Mouse (Mus musculus) neural tube, embryonic 13.5 days (tissue): ENCODE measurements around the gene Mag. TPM values are rescaled to one million over a fixed set of nuclear protein-coding genes. Genes with fewer than 3 reads are reported as not detected.
"Not testable (repeated sequence)": the region's sequence is repeated elsewhere in the genome, so short reads cannot be mapped to it uniquely, and the experiment has no call there.

Experiments
- ATAC-seq: fragments of 200-750 bp; cut with Nextera tagmentation; 2 replicates; pipeline ENCODE4 v1.8.0; 2017; ENCODE audit warnings: low read depth, mild to moderate bottlenecking, moderate TSS enrichment, moderate library complexity
- H3K27ac ChIP-seq: fragments of 300-500 bp; sonication (generic); replicated peaks from 2 replicates; pipeline ENCODE4 v1.5.1; 2015; ENCODE audit warnings: moderate library complexity, mild to moderate bottlenecking, inconsistent platforms
- H3K27me3 ChIP-seq: fragments of 300-500 bp; sonication (generic); 2 replicates; pipeline ENCODE4 v1.6.1; 2015; ENCODE audit warnings: mild to moderate bottlenecking, inconsistent platforms
- H3K36me3 ChIP-seq: fragments of 300-500 bp; sonication (generic); 2 replicates; pipeline ENCODE4 v1.6.1; 2015; ENCODE audit warnings: mild to moderate bottlenecking, inconsistent platforms
- H3K4me1 ChIP-seq: fragments of 300-500 bp; sonication (generic); replicated peaks from 2 replicates; pipeline ENCODE4 v1.6.1; 2015; ENCODE audit warnings: inconsistent platforms
- H3K4me2 ChIP-seq: fragments of 300-500 bp; sonication (generic); 2 replicates; pipeline ENCODE4 v1.6.1; 2015; ENCODE audit warnings: inconsistent platforms, mild to moderate bottlenecking, moderate library complexity
- H3K4me3 ChIP-seq: fragments of 300-500 bp; sonication (generic); 2 replicates; pipeline ENCODE4 v1.5.1; 2015; ENCODE audit warnings: mild to moderate bottlenecking, inconsistent platforms
- H3K9ac ChIP-seq: fragments of 300-500 bp; sonication (generic); 2 replicates; pipeline ENCODE4 v1.6.1; 2015; ENCODE audit warnings: moderate library complexity, mild to moderate bottlenecking, inconsistent platforms
- H3K9me3 ChIP-seq: fragments of 300-500 bp; sonication (generic); 2 replicates; pipeline ENCODE4 v1.6.1; 2016; ENCODE audit warnings: inconsistent platforms
- WGBS: fragments of 180-500 bp; shearing (Covaris S2); methylation state at CpG from one replicate; pipeline ENCODE4 v1.1.7; 2015; 5-methylcytosine and 5-hydroxymethylcytosine counted together
- polyA plus RNA-seq: library from polyadenylated mRNA; unstranded; fragments of >200 nt; fragmentation: Nextera tagmentation; extraction: Ambion mirVana; gene quantifications from 2 replicates; pipeline ENCODE4 v1.2.1, GENCODE M21; 2015

The Mag gene
- polyA plus RNA-seq, 1 experiment from 2014 or later = 3.1 TPM

GRCm38 (mm10) chr7:30954036-30954435 is 39.4 kb upstream of the Mag start:
- Histone ChIP-seq H3K27me3 (no peaks in the 10 kb centered on the region), H3K9me3 (no peaks in the 10 kb centered on the region), H3K27ac (no peak overlapping the region), H3K4me2 (no peak overlapping the region), H3K4me1 (peaks cover 39% of the 10 kb centered on the region), H3K9ac (no peak overlapping the region), H3K4me3 (no peak overlapping the region), H3K36me3 (peaks cover 70% of the 10 kb centered on the region)
- no peak for ATAC-seq
- 89% methylated on average over 3 of the region's 3 CpGs for WGBS

- Histone ChIP-seq H3K9me3 (no peaks in the 10 kb centered on the region), H3K27me3 (no peaks in the 10 kb centered on the region), H3K4me1 (peaks cover 34% of the 10 kb centered on the region), H3K4me2 (no peak overlapping the region), H3K36me3 (peaks cover 69% of the 10 kb centered on the region), H3K4me3 (no peak overlapping the region), H3K9ac (no peak overlapping the region), H3K27ac (no peak overlapping the region)
- no peak for ATAC-seq
- WGBS = 91% methylated on average over 6 of the region's 6 CpGs
These were observed 38.8 kb upstream of the Mag start for GRCm38 (mm10) chr7:30953459-30953858.

- Histone ChIP-seq H3K27me3 (no peaks in the 10 kb centered on the region), H3K9me3 (no peaks in the 10 kb centered on the region), H3K36me3 (peaks cover 69% of the 10 kb centered on the region), H3K9ac (0 out of 2 replicates have a peak overlapping the region, but pooled peaks have one; percentile 22), H3K4me3 (no peak overlapping the region), H3K4me1 (peaks cover 26% of the 10 kb centered on the region), H3K4me2 (no peak overlapping the region), H3K27ac (no peak overlapping the region)
- no peak for ATAC-seq
- 92% methylated on average over 16 of the region's 16 CpGs for WGBS
These were observed 38.0 kb upstream of the Mag start for GRCm38 (mm10) chr7:30952441-30953265.

- H3K4me2 ChIP-seq, ATAC-seq, H3K27ac ChIP-seq, H3K9me3 ChIP-seq, H3K27me3 ChIP-seq, H3K9ac ChIP-seq, H3K4me3 ChIP-seq: not testable (repeated sequence)
- Histone ChIP-seq H3K4me1 (peaks cover 16% of the 10 kb centered on the region), H3K36me3 (peaks cover 81% of the 10 kb centered on the region)
- 94% methylated on average over 3 of the region's 3 CpGs for WGBS
These were observed 35.2 kb upstream of the Mag start for GRCm38 (mm10) chr7:30949902-30950301.

GRCm38 (mm10) chr7:30945876-30946275 is 31.2 kb upstream of the Mag start:
- no peaks in the 10 kb centered on the region for H3K4me1 ChIP-seq
- no peaks in the 10 kb centered on the region for H3K27me3 ChIP-seq
- no peak overlapping the region for H3K9ac ChIP-seq
- H3K27ac ChIP-seq = no peak overlapping the region
- H3K4me3 ChIP-seq = no peak overlapping the region
- 96% methylated on average over 7 of the region's 7 CpGs for WGBS
- no peak overlapping the region for H3K4me2 ChIP-seq
- ATAC-seq = no peak
- H3K9me3 ChIP-seq = no peaks in the 10 kb centered on the region
- peaks cover 42% of the 10 kb centered on the region for H3K36me3 ChIP-seq

GRCm38 (mm10) chr7:30945466-30945865 is 30.8 kb upstream of the Mag start:
- H3K4me3 ChIP-seq, H3K9ac ChIP-seq, H3K4me1 ChIP-seq, H3K9me3 ChIP-seq, ATAC-seq, H3K4me2 ChIP-seq, H3K27ac ChIP-seq, H3K27me3 ChIP-seq: not testable (repeated sequence)
- 93% methylated on average over 7 of the region's 7 CpGs for WGBS
- H3K36me3 ChIP-seq = peaks cover 38% of the 10 kb centered on the region

GRCm38 (mm10) chr7:30944706-30945105 is 30.0 kb upstream of the Mag start:
- H3K4me3 ChIP-seq, H3K27ac ChIP-seq, H3K4me1 ChIP-seq, H3K9ac ChIP-seq, H3K27me3 ChIP-seq, H3K4me2 ChIP-seq, H3K9me3 ChIP-seq, ATAC-seq: not testable (repeated sequence)
- WGBS = 67% methylated on average over 2 of the region's 2 CpGs
- peaks cover 30% of the 10 kb centered on the region for H3K36me3 ChIP-seq

GRCm38 (mm10) chr7:30943909-30944635 is 29.4 kb upstream of the Mag start, which contains the start of gene Hamp:
Hamp (minus strand) TSS chr7:30944032.
- Histone ChIP-seq H3K27me3 (no peaks in the 10 kb centered on the region), H3K36me3 (peaks cover 24% of the 10 kb centered on the region), H3K9me3 (no peaks in the 10 kb centered on the region), H3K4me2 (no peak within 1 kb of the TSS), H3K4me1 (no peaks in the 10 kb centered on the region), H3K9ac (no peak within 1 kb of the TSS), H3K4me3 (no peak within 1 kb of the TSS), H3K27ac (no peak within 1 kb of the TSS)
- whole genome bisulfite sequencing = 78% methylated on average over 9 of the region's 9 CpGs
- ATAC-seq = no peak

- H3K4me1 ChIP-seq, H3K9me3 ChIP-seq, ATAC-seq, H3K4me3 ChIP-seq, H3K9ac ChIP-seq, H3K4me2 ChIP-seq, H3K27me3 ChIP-seq, H3K27ac ChIP-seq: not testable (repeated sequence)
- peaks cover 15% of the 10 kb centered on the region for H3K36me3 ChIP-seq
- WGBS = 65% methylated on average over 3 of the region's 3 CpGs
These were observed 27.7 kb upstream of the Mag start for GRCm38 (mm10) chr7:30942365-30942764.

GRCm38 (mm10) chr7:30940070-30940469 is 25.4 kb upstream of the Mag start:
- not testable (repeated sequence) for H3K27ac ChIP-seq, H3K4me3 ChIP-seq, H3K9ac ChIP-seq, H3K36me3 ChIP-seq, H3K4me1 ChIP-seq, H3K27me3 ChIP-seq, H3K9me3 ChIP-seq, H3K4me2 ChIP-seq, ATAC-seq
- 77% methylated on average over 1 of the region's 1 CpGs for WGBS

GRCm38 (mm10) chr7:30935422-30936099 is 20.9 kb upstream of the Mag start:
- H3K9ac ChIP-seq, H3K27me3 ChIP-seq, H3K27ac ChIP-seq, H3K9me3 ChIP-seq, H3K36me3 ChIP-seq, H3K4me1 ChIP-seq, H3K4me2 ChIP-seq, ATAC-seq, H3K4me3 ChIP-seq: not testable (repeated sequence)
- 85% methylated on average over 6 of the region's 6 CpGs for WGBS

- not testable (repeated sequence) for H3K9ac ChIP-seq, H3K27me3 ChIP-seq, H3K4me2 ChIP-seq, ATAC-seq, H3K9me3 ChIP-seq, H3K4me3 ChIP-seq, H3K36me3 ChIP-seq, H3K4me1 ChIP-seq, H3K27ac ChIP-seq
- 68% methylated on average over 2 of the region's 2 CpGs for WGBS
These were observed 9.9 kb upstream of the Mag start, which contains the start of gene Hamp2 for GRCm38 (mm10) chr7:30924581-30924980. Hamp2 (minus strand) TSS chr7:30924681.
